ENCODE assay signal across 8 mouse cellular contexts in the genomic region with DNA sequence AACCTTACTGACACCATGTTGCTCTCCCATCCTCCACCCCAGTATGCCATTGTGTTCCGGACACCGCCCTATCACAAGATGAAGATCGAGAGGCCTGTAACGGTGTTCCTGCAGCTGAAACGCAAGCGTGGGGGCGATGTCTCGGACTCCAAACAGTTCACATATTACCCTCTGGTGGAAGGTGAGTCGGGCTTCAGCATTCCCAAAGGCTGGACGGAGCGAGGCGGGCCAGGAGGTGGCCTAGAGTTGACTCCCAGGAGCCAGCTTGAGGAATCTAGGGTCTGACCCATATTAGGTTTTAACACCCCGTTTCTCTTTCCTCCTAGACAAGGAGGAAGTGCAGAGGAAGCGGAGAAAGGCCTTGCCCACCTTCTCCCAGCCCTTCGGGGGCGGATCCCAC. TPM values are rescaled to one million over a fixed set of nuclear protein-coding genes. Genes with fewer than 3 reads are reported as not detected.
DNase-seq lines count a peak whose midpoint lies in the region; ATAC-seq and TF ChIP-seq lines count a peak whose summit lies in the region.

No protein-coding gene starts in this region.

- peaks cover 73% of the 10 kb centered on the region for H3K27me3 ChIP-seq in embryonic facial prominence, embryonic 10.5 days (replicated peaks; ENCODE audit: low read depth, poor library complexity, severe bottlenecking)
- H3K27me3 ChIP-seq in forebrain, embryonic 16.5 days (replicated peaks; ENCODE audit: control insufficient read depth, insufficient read depth, low read length), result peaks cover 12% of the 10 kb centered on the region
- H3K27me3 ChIP-seq in liver, embryonic 16.5 days (ENCODE audit: control insufficient read depth, insufficient read depth, low read depth, low read length), result no peaks in the 10 kb centered on the region; the same call in 1 of the 2 replicates

- ATAC-seq in forebrain, embryonic 16.5 days, result no peak
- no peak for ATAC-seq in liver, embryonic 16.5 days (ENCODE audit: low read depth)

- peaks cover 27% of the 10 kb centered on the region for H3K36me3 ChIP-seq in embryonic facial prominence, embryonic 10.5 days (replicated peaks)
- no peaks in the 10 kb centered on the region for H3K36me3 ChIP-seq in forebrain, embryonic 16.5 days (ENCODE audit: control insufficient read depth, insufficient read depth)
- H3K36me3 ChIP-seq in liver, embryonic 16.5 days (ENCODE audit: control insufficient read depth, insufficient read depth), result peaks cover 6% of the 10 kb centered on the region

- no peak overlapping the region for H3K9ac ChIP-seq in forebrain, embryonic 16.5 days (replicated peaks; ENCODE audit: low read depth, low read length)
- H3K9ac ChIP-seq in liver, embryonic 16.5 days (ENCODE audit: low read depth, low read length), result no peak overlapping the region

- WGBS in embryonic facial prominence, embryonic 10.5 days, result 52% methylated on average over 16 of the region's 16 CpGs
- WGBS in forebrain, embryonic 16.5 days, result 50% methylated on average over 16 of the region's 16 CpGs
- WGBS in liver, embryonic 16.5 days (ENCODE audit: insufficient replicate concordance), result 77% methylated on average over 16 of the region's 16 CpGs

- no peak for TF ChIP-seq CTCF in layer of hippocampus, adult 2 months (conservative IDR thresholded peaks at IDR 0.05)

- DNase-seq in layer of hippocampus, adult 2 months (ENCODE audit: low spot score in 2 of 2), result peak in 1 of 2 experiments; percentile 9
- no peak for DNase-seq in layer of hippocampus, adult 9-10 months (ENCODE audit: low spot score)
- no peak for DNase-seq in embryonic facial prominence, embryonic 10.5 days (ENCODE audit: low spot score)
- DNase-seq in adipocyte (ENCODE audit: low spot score), result no peak
- no peak for DNase-seq in left cerebral cortex, postnatal 36 days (ENCODE audit: low spot score in 2 of 2)
- DNase-seq in right cerebral cortex, postnatal 36 days (ENCODE audit: low spot score in 2 of 2), result no peak

- peak overlapping the region; percentile 64; the same call in 1 of the 2 replicates for H3K4me3 ChIP-seq in layer of hippocampus, adult 2 months
- H3K4me3 ChIP-seq in embryonic facial prominence, embryonic 10.5 days, result peak overlapping the region; percentile 58
- no peak overlapping the region for H3K4me3 ChIP-seq in forebrain, embryonic 16.5 days (replicated peaks; ENCODE audit: low read length)
- no peak overlapping the region for H3K4me3 ChIP-seq in liver, embryonic 16.5 days (ENCODE audit: low read depth, low read length)

- no peaks in the 10 kb centered on the region for H3K9me3 ChIP-seq in embryonic facial prominence, embryonic 10.5 days
- H3K9me3 ChIP-seq in forebrain, embryonic 16.5 days (ENCODE audit: control insufficient read depth, low read length), result no peaks in the 10 kb centered on the region
- H3K9me3 ChIP-seq in liver, embryonic 16.5 days (replicated peaks; ENCODE audit: control insufficient read depth, low read length), result no peaks in the 10 kb centered on the region

- H3K27ac ChIP-seq in layer of hippocampus, adult 2 months, result no peak overlapping the region
- 0 out of 2 replicates have a peak overlapping the region, but pooled peaks have one; percentile 48 for H3K27ac ChIP-seq in embryonic facial prominence, embryonic 10.5 days (replicated peaks)
- no peak overlapping the region for H3K27ac ChIP-seq in forebrain, embryonic 16.5 days (ENCODE audit: low read length)
- H3K27ac ChIP-seq in liver, embryonic 16.5 days (ENCODE audit: low read length), result no peak overlapping the region

- H3K4me1 ChIP-seq in embryonic facial prominence, embryonic 10.5 days, result peaks cover 42% of the 10 kb centered on the region
- peaks cover 31% of the 10 kb centered on the region for H3K4me1 ChIP-seq in forebrain, embryonic 16.5 days (replicated peaks; ENCODE audit: control insufficient read depth, insufficient read depth, low read length)
- H3K4me1 ChIP-seq in liver, embryonic 16.5 days (ENCODE audit: control insufficient read depth, low read depth, low read length), result peaks cover 33% of the 10 kb centered on the region

- intact Hi-C loops in left cerebral cortex, postnatal 36 days (cut with DNase I), result loop anchor here (2.0 kb wide), 2 partner anchors 22 to 174 kb away; no protein-coding TSS in a partner anchor

- H3K4me2 ChIP-seq in forebrain, embryonic 16.5 days (ENCODE audit: low read length), result peak overlapping the region; percentile 76; the same call in 1 of the 2 replicates
- H3K4me2 ChIP-seq in liver, embryonic 16.5 days (ENCODE audit: low read depth, low read length), result peak overlapping the region; percentile 80

RNA-seq across cellular contexts. Expression of a gene that starts 4.2 kb away (rescaled TPM):
- total RNA-seq in layer of hippocampus, adult 2 months (2021), result 1 to 10 TPM; 2.1 to 2.4 TPM
- polyA plus RNA-seq in embryonic facial prominence, embryonic 10.5 days (2016; fragmentation: Nextera tagmentation; extraction: Ambion mirVana), result 5.6 and 5.7 TPM in 2 replicates
- polyA plus RNA-seq in forebrain, embryonic 16.5 days (2015; fragmentation: Nextera tagmentation; extraction: Ambion mirVana), result 1.8 and 1.9 TPM in 2 replicates
- 3.0 and 3.8 TPM in 2 replicates for polyA plus RNA-seq in liver, embryonic 16.5 days (2015; fragmentation: Nextera tagmentation; extraction: Ambion mirVana)
- 1 to 10 TPM; 2.1 to 2.9 TPM for total RNA-seq in left cerebral cortex, postnatal 36 days (2021)

RNA-seq across cellular contexts. Expression of a gene that starts 18.7 kb away (rescaled TPM):
- 100 to 1,000 TPM; 761 to 778 TPM for total RNA-seq in layer of hippocampus, adult 2 months (2021)
- 2.5 and 3.5 TPM in 2 replicates for polyA plus RNA-seq in embryonic facial prominence, embryonic 10.5 days (2016; fragmentation: Nextera tagmentation; extraction: Ambion mirVana)
- 74.1 and 89.8 TPM in 2 replicates for polyA plus RNA-seq in forebrain, embryonic 16.5 days (2015; fragmentation: Nextera tagmentation; extraction: Ambion mirVana)
- polyA plus RNA-seq in liver, embryonic 16.5 days (2015; fragmentation: Nextera tagmentation; extraction: Ambion mirVana), result 3.3 TPM in 2 replicates
- total RNA-seq in left cerebral cortex, postnatal 36 days (2021), result 100 to 1,000 TPM; 614 to 671 TPM

RNA-seq across cellular contexts. Expression of a gene that starts 19.7 kb away (rescaled TPM):
- 10 to 100 TPM; 26.8 to 28.9 TPM for total RNA-seq in layer of hippocampus, adult 2 months (2021)
- 17.1 and 17.2 TPM in 2 replicates for polyA plus RNA-seq in embryonic facial prominence, embryonic 10.5 days (2016; fragmentation: Nextera tagmentation; extraction: Ambion mirVana)
- 40.1 and 44.2 TPM in 2 replicates for polyA plus RNA-seq in forebrain, embryonic 16.5 days (2015; fragmentation: Nextera tagmentation; extraction: Ambion mirVana)
- 11.1 and 11.6 TPM in 2 replicates for polyA plus RNA-seq in liver, embryonic 16.5 days (2015; fragmentation: Nextera tagmentation; extraction: Ambion mirVana)
- 10 to 100 TPM; 26.7 to 28.7 TPM for total RNA-seq in left cerebral cortex, postnatal 36 days (2021)

RNA-seq across cellular contexts. Expression of a gene that starts 30.2 kb away (rescaled TPM):
- total RNA-seq in layer of hippocampus, adult 2 months (2021), result 100 to 1,000 TPM; 171 to 178 TPM
- 204 and 208 TPM in 2 replicates for polyA plus RNA-seq in embryonic facial prominence, embryonic 10.5 days (2016; fragmentation: Nextera tagmentation; extraction: Ambion mirVana)
- polyA plus RNA-seq in forebrain, embryonic 16.5 days (2015; fragmentation: Nextera tagmentation; extraction: Ambion mirVana), result 375 and 392 TPM in 2 replicates
- 67.3 and 67.6 TPM in 2 replicates for polyA plus RNA-seq in liver, embryonic 16.5 days (2015; fragmentation: Nextera tagmentation; extraction: Ambion mirVana)
- 100 to 1,000 TPM; 166 to 216 TPM for total RNA-seq in left cerebral cortex, postnatal 36 days (2021)

RNA-seq across cellular contexts. Expression of a gene that starts 32.6 kb away (rescaled TPM):
- total RNA-seq in layer of hippocampus, adult 2 months (2021), result 10 to 100 TPM; 30.2 to 30.5 TPM
- polyA plus RNA-seq in embryonic facial prominence, embryonic 10.5 days (2016; fragmentation: Nextera tagmentation; extraction: Ambion mirVana), result 8.0 and 8.4 TPM in 2 replicates
- polyA plus RNA-seq in forebrain, embryonic 16.5 days (2015; fragmentation: Nextera tagmentation; extraction: Ambion mirVana), result 12.2 and 12.3 TPM in 2 replicates
- polyA plus RNA-seq in liver, embryonic 16.5 days (2015; fragmentation: Nextera tagmentation; extraction: Ambion mirVana), result 11.2 and 13.8 TPM in 2 replicates
- total RNA-seq in left cerebral cortex, postnatal 36 days (2021), result 10 to 100 TPM; 25.6 to 27.8 TPM

Comparison
In these comparisons a context has a peak if more than half of its experiments do, and no peak if none do; other contexts are left out.
1. H3K4me3 ChIP-seq: peak in layer of hippocampus, adult 2 months (single experiment) and embryonic facial prominence, embryonic 10.5 days (single experiment); none in forebrain, embryonic 16.5 days (single experiment) and liver, embryonic 16.5 days (single experiment).
2. RNA of a gene that starts 18.7 kb away (polyA plus RNA-seq): 74.1 to 89.8 TPM in forebrain, embryonic 16.5 days; 2.5 to 3.5 TPM in embryonic facial prominence, embryonic 10.5 days and 3.3 TPM in liver, embryonic 16.5 days; every median in the first group is over 10 times any median in the second.